Mouse (Mus musculus) thymus, adult 18-20 months (tissue): ENCODE results near the gene Ndufv1.
"Not testable (repeated sequence)": the region's sequence is repeated elsewhere in the genome, so short reads cannot be mapped to it uniquely, and the experiment has no call there.

Source experiments
- DNase-seq, 2 experiments: peaks; one replicate each; pipeline ENCODE4 v3.0.0; 2022; ENCODE audit warnings: mixed read lengths in 2 of 2

Ndufv1 gene

GRCm38 (mm10) chr19:4041500-4041899 lies 28.9 kb upstream of the Ndufv1 start:
- not testable (repeated sequence) for DNase-seq

GRCm38 (mm10) chr19:4040941-4041340 lies 28.3 kb upstream of the Ndufv1 start:
- not testable (repeated sequence) for DNase-seq

GRCm38 (mm10) chr19:4037788-4038232 lies 25.2 kb upstream of the Ndufv1 start, which contains the start of gene Gstp1:
Gstp1 (minus strand) TSS chr19:4037985.
- DNase-seq: peak; percentile 80 to 84

- DNase-seq: not testable (repeated sequence)
Observed at GRCm38 (mm10) chr19:4037154-4037787, 24.7 kb upstream of the Ndufv1 start.

GRCm38 (mm10) chr19:4036327-4037045 lies 23.9 kb upstream of the Ndufv1 start:
- DNase-seq: no peak

GRCm38 (mm10) chr19:4033742-4034141 lies 21.1 kb upstream of the Ndufv1 start:
- DNase-seq: no peak

GRCm38 (mm10) chr19:4033298-4033697 lies 20.7 kb upstream of the Ndufv1 start:
- no peak for DNase-seq

GRCm38 (mm10) chr19:4032668-4033067 lies 20.1 kb upstream of the Ndufv1 start:
- DNase-seq: no peak

- DNase-seq: no peak
Observed at GRCm38 (mm10) chr19:4027576-4027975, 15.0 kb upstream of the Ndufv1 start.

GRCm38 (mm10) chr19:4023185-4023584 lies 10.6 kb upstream of the Ndufv1 start:
- DNase-seq: no peak

- DNase-seq: no peak
Observed at GRCm38 (mm10) chr19:4018743-4019583, 6.4 kb upstream of the Ndufv1 start.

GRCm38 (mm10) chr19:4017921-4018587 lies 5.4 kb upstream of the Ndufv1 start:
- DNase-seq: no peak

GRCm38 (mm10) chr19:4015635-4016034 lies 3.0 kb upstream of the Ndufv1 start:
- DNase-seq: no peak

- no peak for DNase-seq
Observed at GRCm38 (mm10) chr19:4014802-4015201, 2.2 kb upstream of the Ndufv1 start.

- DNase-seq: no peak
Observed at GRCm38 (mm10) chr19:4013066-4013465, 460 bp upstream of the Ndufv1 start.

GRCm38 (mm10) chr19:4011086-4011485 lies 1.5 kb downstream of the Ndufv1 start:
- DNase-seq: no peak

- DNase-seq: no peak
Observed at GRCm38 (mm10) chr19:4005971-4006370, 6.6 kb downstream of the Ndufv1 start.

GRCm38 (mm10) chr19:4005091-4005490 lies 7.5 kb downstream of the Ndufv1 start:
- DNase-seq: no peak

GRCm38 (mm10) chr19:4004331-4004730 lies 8.3 kb downstream of the Ndufv1 start:
- DNase-seq: no peak

GRCm38 (mm10) chr19:4003641-4004040 lies 9.0 kb downstream of the Ndufv1 start:
- no peak for DNase-seq

- no peak for DNase-seq
Observed at GRCm38 (mm10) chr19:4003112-4003511, 9.5 kb downstream of the Ndufv1 start, which contains the start of gene Doc2g. Doc2g (plus strand) TSS chr19:4003313.

GRCm38 (mm10) chr19:4001752-4002151 lies 10.9 kb downstream of the Ndufv1 start:
- DNase-seq: no peak
